Mouse (Mus musculus) lung, embryonic 16.5 days (tissue): ENCODE data around the gene Ly6g5c. TPM values are rescaled to one million over a fixed set of nuclear protein-coding genes. Genes with fewer than 3 reads are reported as not detected.
A peak's percentile ranks its signal among the peaks of the same experiment; 100 is the strongest.
"Not testable (repeated sequence)": the region's sequence is repeated elsewhere in the genome, so short reads cannot be mapped to it uniquely, and the experiment has no call there.

ENCODE experiments used
- ATAC-seq: fragments of 200-750 bp; cut with Nextera tagmentation; 2 replicates; pipeline ENCODE4 v1.8.0; 2017; ENCODE audit warnings: low read depth, mild to moderate bottlenecking, moderate library complexity
- H3K27ac ChIP-seq: fragments of 300-500 bp; sonication (generic); 2 replicates; pipeline ENCODE4 v1.5.1; 2014; ENCODE audit warnings: mild to moderate bottlenecking, control low read depth, low read length
- H3K27me3 ChIP-seq: fragments of 300-500 bp; sonication (generic); 2 replicates; pipeline ENCODE4 v1.6.1; 2014; ENCODE audit warnings: low read depth, low read length, mixed read lengths; ENCODE audit not compliant: control insufficient read depth, insufficient read depth
- H3K36me3 ChIP-seq: fragments of 300-500 bp; sonication (generic); 2 replicates; pipeline ENCODE4 v1.6.1; 2014; ENCODE audit warnings: low read length; ENCODE audit not compliant: control insufficient read depth, insufficient read depth
- H3K4me1 ChIP-seq: fragments of 300-500 bp; sonication (generic); replicated peaks from 2 replicates; pipeline ENCODE4 v1.6.1; 2014; ENCODE audit warnings: low read length, mixed read lengths; ENCODE audit not compliant: control insufficient read depth, insufficient read depth
- H3K4me2 ChIP-seq: fragments of 300-500 bp; sonication (generic); 2 replicates; pipeline ENCODE4 v1.6.1; 2014; ENCODE audit warnings: low read depth, low read length, control low read depth
- H3K4me3 ChIP-seq: fragments of 300-500 bp; sonication (generic); 2 replicates; pipeline ENCODE4 v1.5.1; 2014; ENCODE audit warnings: mild to moderate bottlenecking, low read length, control low read depth
- H3K9ac ChIP-seq: fragments of 300-500 bp; sonication (generic); 2 replicates; pipeline ENCODE4 v1.6.1; 2014; ENCODE audit warnings: low read length, control low read depth
- H3K9me3 ChIP-seq: fragments of 300-500 bp; sonication (generic); 2 replicates; pipeline ENCODE4 v1.6.1; 2016; ENCODE audit warnings: low read length; ENCODE audit not compliant: control insufficient read depth
- WGBS: fragments of 180-500 bp; shearing (Covaris S2); extraction: QIAGEN DNeasy Blood & Tissue Kit; methylation state at CpG from one replicate; pipeline ENCODE4 v1.1.7; 2014; 5-methylcytosine and 5-hydroxymethylcytosine counted together
- polyA plus RNA-seq: library from polyadenylated mRNA; unstranded; fragments of >200 nt; fragmentation: Nextera tagmentation; extraction: Ambion mirVana; gene quantifications from 2 replicates; pipeline ENCODE4 v1.2.1, GENCODE M21; 2015

Gene Ly6g5c
- polyA plus RNA-seq, 1 experiment from 2014 or later, result not detected

DNA sequence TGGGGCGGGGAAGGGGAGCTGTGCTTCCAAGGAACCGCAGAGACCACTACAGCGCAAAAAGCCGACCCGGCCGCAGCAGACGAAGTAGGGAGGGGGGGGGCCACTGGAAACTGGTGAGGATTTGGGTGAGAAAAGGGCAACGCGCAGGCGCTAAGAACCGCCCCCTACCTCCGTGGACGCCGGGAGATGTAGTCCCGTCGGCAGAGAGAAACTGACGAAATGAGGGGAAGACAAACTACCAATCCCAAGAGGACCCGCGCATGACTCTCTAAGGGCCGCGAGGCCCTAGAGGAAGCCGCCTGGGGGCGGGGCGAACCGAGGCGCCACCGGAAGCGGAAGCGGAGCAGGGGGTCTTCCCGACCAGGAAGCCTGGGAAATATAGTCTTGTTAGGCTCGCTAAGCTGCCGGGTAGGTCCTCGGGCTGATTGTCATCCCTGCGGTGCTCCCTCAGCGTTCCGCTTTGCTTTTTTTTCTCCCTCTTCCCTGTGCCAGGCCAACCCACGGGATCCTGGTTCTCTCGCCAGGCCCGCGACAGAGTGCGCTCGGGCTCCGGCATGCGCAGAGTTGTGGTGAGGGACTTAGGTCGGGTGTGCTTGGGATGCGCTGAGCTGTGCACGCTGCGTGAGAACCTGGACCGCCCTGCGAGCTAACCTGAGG lies 13.2 kb downstream of the Ly6g5c start, which contains the start of gene Gpank1:
TSS of gene Gpank1 (plus strand) at position 313 of the 657 bp plus-strand sequence.
- peaks cover 21% of the 10 kb centered on the region for H3K36me3 ChIP-seq

DNA sequence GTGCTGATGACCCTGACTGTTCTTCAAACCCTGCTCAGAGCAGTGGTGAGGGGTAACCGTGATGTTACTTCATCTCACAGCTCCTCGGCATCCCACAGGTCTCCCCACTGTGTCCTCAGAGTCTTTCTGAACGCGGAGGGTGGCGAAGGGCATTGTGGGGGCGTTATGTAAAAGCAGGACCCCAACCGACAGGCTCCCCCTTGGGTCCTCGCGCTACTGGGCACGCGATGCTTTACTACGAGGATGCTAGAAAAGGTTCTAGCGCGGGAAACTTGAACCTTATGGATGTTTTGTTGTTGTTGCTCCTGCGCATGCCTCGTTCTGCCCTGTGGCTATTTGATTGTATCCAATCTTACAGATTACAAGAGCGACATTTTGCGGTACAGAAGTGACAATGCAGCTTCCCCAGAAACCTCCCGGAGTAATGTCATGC lies 13.8 kb downstream of the Ly6g5c start, which contains the start of gene Csnk2b:
TSS of gene Csnk2b (minus strand) at position 183 of the 433 bp plus-strand sequence.
- H3K9me3 ChIP-seq, result no peaks in the 10 kb centered on the region
- H3K27me3 ChIP-seq, result no peaks in the 10 kb centered on the region
- H3K36me3 ChIP-seq, result peaks cover 18% of the 10 kb centered on the region
- H3K4me3 ChIP-seq, result peak within 1 kb of the TSS; percentile 85
- ATAC-seq, result no peak; the same call in 1 of the 2 replicates
- under 1% methylated on average over 19 of the region's 19 CpGs for WGBS
- peak within 1 kb of the TSS; percentile 92 for H3K9ac ChIP-seq
- H3K4me2 ChIP-seq, result peak within 1 kb of the TSS; percentile 96
- H3K4me1 ChIP-seq, result peaks cover 21% of the 10 kb centered on the region
- H3K27ac ChIP-seq, result peak within 1 kb of the TSS; percentile 89

More for the DNA sequence above, 13.2 kb downstream of the Ly6g5c start, which contains the start of gene Gpank1:
- H3K4me1 ChIP-seq, result peaks cover 18% of the 10 kb centered on the region
- peak within 1 kb of the TSS; percentile 92 for H3K9ac ChIP-seq
- WGBS, result 0% methylated on average over 50 of the region's 50 CpGs
- no peaks in the 10 kb centered on the region for H3K27me3 ChIP-seq
- H3K27ac ChIP-seq, result peak within 1 kb of the TSS; percentile 89
- peak within 1 kb of the TSS; percentile 96 for H3K4me2 ChIP-seq
- ATAC-seq, result peak; percentile 96
- peak within 1 kb of the TSS; percentile 85 for H3K4me3 ChIP-seq
- H3K9me3 ChIP-seq, result no peaks in the 10 kb centered on the region

DNA sequence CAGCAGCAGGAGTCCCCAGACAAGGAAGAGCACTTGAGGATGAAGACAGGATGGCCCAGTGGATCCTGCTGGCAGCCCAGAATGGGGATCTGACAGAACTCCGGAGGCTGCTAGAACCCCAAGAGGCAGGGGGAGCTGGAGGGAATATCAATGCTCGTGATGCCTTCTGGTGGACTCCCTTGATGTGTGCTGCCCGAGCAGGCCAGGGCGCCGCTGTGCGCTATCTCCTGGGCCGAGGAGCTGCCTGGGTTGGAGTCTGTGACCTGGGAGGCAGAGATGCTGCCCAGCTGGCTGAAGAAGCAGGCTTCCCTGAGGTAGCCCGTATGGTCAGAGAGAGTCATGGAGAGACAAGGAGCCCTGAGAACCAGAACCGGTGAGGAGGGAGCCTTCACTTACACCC lies 15.2 kb downstream of the Ly6g5c start:
- H3K4me3 ChIP-seq, H3K4me2 ChIP-seq, H3K9ac ChIP-seq, H3K9me3 ChIP-seq, H3K27me3 ChIP-seq, H3K36me3 ChIP-seq, ATAC-seq, H3K27ac ChIP-seq: not testable (repeated sequence)
- peaks cover 28% of the 10 kb centered on the region for H3K4me1 ChIP-seq
- WGBS, result 86% methylated on average over 9 of the region's 9 CpGs

DNA sequence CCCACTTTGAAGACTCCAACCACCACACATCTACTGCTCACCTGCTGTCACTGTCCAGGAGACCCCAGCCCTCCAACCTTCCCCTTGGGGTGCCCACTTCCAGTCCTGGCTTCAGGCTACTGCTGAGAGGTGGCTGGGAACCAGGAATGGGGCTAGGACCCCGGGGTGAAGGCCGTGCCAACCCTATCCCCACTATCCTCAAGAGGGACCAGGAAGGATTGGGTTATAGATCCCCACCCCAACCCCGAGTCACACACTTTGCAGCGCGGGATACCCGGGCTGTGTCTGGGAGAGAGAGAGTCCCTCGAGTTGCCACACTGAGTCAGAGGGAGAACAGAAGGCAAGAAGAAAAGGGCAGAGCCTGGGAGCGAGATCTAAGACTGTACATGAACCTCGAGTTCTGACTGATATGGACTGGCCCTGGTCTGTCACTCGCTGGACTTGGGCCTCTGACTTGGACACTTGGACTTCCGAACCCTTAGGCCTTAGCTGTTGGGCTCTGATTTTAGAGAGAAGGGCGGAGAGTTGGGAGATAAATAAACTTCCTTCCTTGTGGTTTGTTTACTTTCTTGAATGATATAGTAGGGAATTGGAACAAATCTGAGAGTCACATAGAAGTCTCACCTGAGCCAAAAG lies 16.3 kb downstream of the Ly6g5c start:
- not testable (repeated sequence) for H3K9ac ChIP-seq, H3K4me3 ChIP-seq, H3K27me3 ChIP-seq, H3K27ac ChIP-seq, ATAC-seq, H3K4me2 ChIP-seq, H3K9me3 ChIP-seq, H3K36me3 ChIP-seq
- 85% methylated on average over 12 of the region's 12 CpGs for WGBS
- H3K4me1 ChIP-seq, result peaks cover 28% of the 10 kb centered on the region

DNA sequence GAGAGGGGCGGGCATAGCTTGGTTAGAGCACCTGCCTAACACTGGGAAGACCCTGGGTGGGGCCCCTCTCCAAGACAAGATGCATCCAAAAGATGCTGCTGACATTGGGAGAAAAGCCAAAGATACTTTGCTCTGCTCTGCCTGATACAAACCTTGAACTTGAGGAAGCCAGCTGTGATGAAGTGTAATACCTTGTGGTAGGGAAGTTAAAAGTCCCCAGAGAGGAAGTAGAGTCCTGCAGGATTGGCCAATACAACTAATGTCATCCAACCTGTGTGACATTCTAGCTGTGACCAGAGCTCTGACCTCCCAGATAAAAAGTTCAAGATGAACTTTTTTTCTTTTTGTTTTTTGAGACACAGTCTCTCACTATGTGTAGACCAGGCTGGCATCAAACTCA lies 17.0 kb downstream of the Ly6g5c start:
- no peaks in the 10 kb centered on the region for H3K27me3 ChIP-seq
- H3K36me3 ChIP-seq, result no peaks in the 10 kb centered on the region; the same call in 1 of the 2 replicates
- ATAC-seq, result no peak
- H3K4me2 ChIP-seq, result peak overlapping the region; percentile 59; the same call in 1 of the 2 replicates
- H3K9ac ChIP-seq, result peak overlapping the region; percentile 78
- H3K4me3 ChIP-seq, result no peak overlapping the region; the same call in 1 of the 2 replicates
- H3K27ac ChIP-seq, result peak overlapping the region; percentile 13; the same call in 1 of the 2 replicates
- peaks cover 23% of the 10 kb centered on the region for H3K4me1 ChIP-seq
- WGBS, result 86% methylated on average over 1 of the region's 1 CpGs
- no peaks in the 10 kb centered on the region for H3K9me3 ChIP-seq

DNA sequence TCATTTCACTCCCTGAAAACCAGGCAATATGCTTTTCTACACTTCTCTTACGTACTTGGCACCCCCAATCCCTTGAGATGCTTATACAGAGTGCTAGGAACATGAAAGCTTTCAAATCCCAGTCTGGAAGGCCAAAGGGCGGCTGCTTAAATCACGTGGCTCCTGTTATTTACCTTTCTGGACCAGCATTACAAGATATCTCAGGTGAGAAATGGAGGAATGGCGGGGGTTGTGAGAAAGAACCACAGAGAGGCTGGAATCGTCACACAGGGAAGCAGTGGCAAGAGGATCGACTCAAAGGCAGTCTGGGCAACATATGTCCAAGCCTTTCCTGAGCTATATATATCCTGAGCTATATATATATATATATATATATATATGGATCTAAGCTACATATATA lies 17.5 kb downstream of the Ly6g5c start:
- Histone ChIP-seq H3K27ac (peak overlapping the region; percentile 78; the same call in 1 of the 2 replicates), H3K36me3 (no peaks in the 10 kb centered on the region; the same call in 1 of the 2 replicates), H3K27me3 (no peaks in the 10 kb centered on the region), H3K4me3 (peak overlapping the region; percentile 62), H3K9me3 (no peaks in the 10 kb centered on the region), H3K4me1 (peaks cover 20% of the 10 kb centered on the region), H3K4me2 (peak overlapping the region; percentile 59), H3K9ac (peak overlapping the region; percentile 78)
- ATAC-seq, result no peak
- 14% methylated on average over 6 of the region's 6 CpGs for WGBS

DNA sequence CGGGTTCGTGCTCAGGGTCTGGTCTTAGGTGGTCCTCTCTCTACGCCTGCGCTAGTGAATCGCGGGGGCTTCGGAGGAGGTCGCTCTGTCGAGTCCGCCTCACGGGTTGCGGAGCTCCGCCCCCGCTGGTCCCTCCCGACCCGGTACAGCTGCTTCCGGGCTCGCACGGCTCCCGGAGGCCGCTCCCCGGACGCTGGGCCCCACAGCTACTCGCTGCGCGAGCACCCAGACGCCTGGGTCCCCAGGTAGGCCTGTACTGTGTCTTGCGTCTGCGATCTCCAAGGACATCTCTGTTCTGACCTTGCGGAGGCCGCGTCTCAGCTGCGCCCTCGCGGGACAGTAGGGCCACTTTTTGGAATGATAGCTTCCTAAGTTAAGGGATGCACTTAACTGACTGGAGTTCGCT lies 18.1 kb downstream of the Ly6g5c start, which contains the start of gene D17H6S53E:
TSS of gene D17H6S53E (plus strand) at position 168 of the 406 bp plus-strand sequence.
- peak; percentile 60 for ATAC-seq
- WGBS, result under 1% methylated on average over 36 of the region's 36 CpGs
- Histone ChIP-seq H3K36me3 (no peaks in the 10 kb centered on the region; the same call in 1 of the 2 replicates), H3K27me3 (no peaks in the 10 kb centered on the region), H3K4me2 (peak within 1 kb of the TSS; percentile 59), H3K4me1 (peaks cover 20% of the 10 kb centered on the region), H3K4me3 (peak within 1 kb of the TSS; percentile 62), H3K9me3 (no peaks in the 10 kb centered on the region), H3K9ac (peak within 1 kb of the TSS; percentile 78), H3K27ac (peak within 1 kb of the TSS; percentile 78)

DNA sequence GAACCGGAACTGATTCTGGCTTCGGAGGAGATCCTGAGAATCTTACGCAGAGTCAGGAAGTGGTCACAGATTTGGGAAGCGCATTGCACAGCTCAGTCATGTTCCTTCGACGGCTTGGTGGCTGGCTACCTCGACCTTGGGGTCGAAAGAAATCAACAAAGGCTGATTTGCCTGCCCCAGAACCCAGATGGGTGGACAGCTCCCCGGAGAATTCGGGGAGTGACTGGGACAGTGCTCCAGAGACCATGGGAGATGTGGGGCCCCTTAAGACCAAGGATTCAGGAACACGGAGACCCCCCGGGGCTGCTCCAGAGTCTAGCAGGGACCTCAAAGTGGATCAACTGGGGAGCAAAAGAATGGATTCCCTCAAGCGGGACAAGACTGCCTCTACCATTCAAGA lies 18.9 kb downstream of the Ly6g5c start:
- peaks cover 20% of the 10 kb centered on the region for H3K4me1 ChIP-seq
- WGBS, result 50% methylated on average over 13 of the region's 13 CpGs
- peak overlapping the region; percentile 78; the same call in 1 of the 2 replicates for H3K27ac ChIP-seq

DNA sequence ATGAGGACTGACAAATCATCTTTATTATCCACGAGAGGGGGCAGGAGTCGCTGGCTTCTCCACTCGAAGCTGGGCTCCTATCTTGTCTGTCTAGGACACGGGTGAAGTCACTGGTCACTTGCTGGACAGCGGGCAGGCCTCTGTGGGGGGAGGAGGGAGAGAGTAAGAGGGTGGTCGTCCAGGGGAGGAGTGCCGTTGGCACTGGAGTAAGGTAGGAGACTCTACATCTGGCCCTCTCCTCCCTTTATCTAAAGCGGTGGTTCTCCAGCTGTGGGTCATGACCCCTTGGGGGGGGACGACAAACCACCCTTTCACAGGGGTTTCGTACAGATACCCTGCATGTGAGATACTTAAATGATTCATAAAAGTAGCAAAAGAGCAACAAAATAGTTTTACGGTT lies 20.9 kb downstream of the Ly6g5c start:
- WGBS, result 62% methylated on average over 11 of the region's 11 CpGs
- Histone ChIP-seq H3K4me2 (no peak overlapping the region), H3K4me1 (peaks cover 20% of the 10 kb centered on the region), H3K27ac (no peak overlapping the region), H3K9me3 (no peaks in the 10 kb centered on the region), H3K4me3 (no peak overlapping the region), H3K27me3 (no peaks in the 10 kb centered on the region), H3K9ac (no peak overlapping the region), H3K36me3 (no peaks in the 10 kb centered on the region; the same call in 1 of the 2 replicates)
- no peak for ATAC-seq

More for the DNA sequence above, 18.9 kb downstream of the Ly6g5c start:
- H3K9ac ChIP-seq, result peak overlapping the region; percentile 78
- peak overlapping the region; percentile 59 for H3K4me2 ChIP-seq
- H3K36me3 ChIP-seq, result no peaks in the 10 kb centered on the region; the same call in 1 of the 2 replicates
- ATAC-seq, result no peak
- no peaks in the 10 kb centered on the region for H3K9me3 ChIP-seq
- H3K4me3 ChIP-seq, result peak overlapping the region; percentile 62
- no peaks in the 10 kb centered on the region for H3K27me3 ChIP-seq
